Mouse (Mus musculus) embryonic facial prominence, embryonic 12.5 days (tissue): Measurements from ENCODE around the gene Nkg7. TPM values are rescaled to one million over a fixed set of nuclear protein-coding genes. Genes with fewer than 3 reads are reported as not detected.

Experiments used
- ATAC-seq: fragments of 200-750 bp; cut with Nextera tagmentation; 2 replicates; pipeline ENCODE4 v1.8.0; 2017; ENCODE audit not compliant: insufficient number of reproducible peaks, insufficient read depth, low FRiP score, low TSS enrichment
- H3K27ac ChIP-seq: fragments of 300-500 bp; sonication (generic); 2 replicates; pipeline ENCODE4 v1.5.1; 2016; ENCODE audit warnings: mild to moderate bottlenecking
- H3K27me3 ChIP-seq: fragments of 300-500 bp; sonication (generic); 2 replicates; pipeline ENCODE4 v1.6.1; 2016; ENCODE audit warnings: mild to moderate bottlenecking, moderate library complexity
- H3K36me3 ChIP-seq: fragments of 300-500 bp; sonication (generic); 2 replicates; pipeline ENCODE4 v1.6.1; 2016; ENCODE audit warnings: mild to moderate bottlenecking
- H3K4me1 ChIP-seq: fragments of 300-500 bp; sonication (generic); 2 replicates; pipeline ENCODE4 v1.6.1; 2016
- H3K4me2 ChIP-seq: fragments of 300-500 bp; sonication (generic); replicated peaks from 2 replicates; pipeline ENCODE4 v1.6.1; 2016; ENCODE audit warnings: mild to moderate bottlenecking, moderate library complexity
- H3K4me3 ChIP-seq: fragments of 300-500 bp; sonication (generic); 2 replicates; pipeline ENCODE4 v1.5.1; 2016; ENCODE audit warnings: mild to moderate bottlenecking
- H3K9ac ChIP-seq: fragments of 300-500 bp; sonication (generic); 2 replicates; pipeline ENCODE4 v1.6.1; 2016; ENCODE audit warnings: mild to moderate bottlenecking, moderate library complexity
- H3K9me3 ChIP-seq: fragments of 300-500 bp; sonication (generic); 2 replicates; pipeline ENCODE4 v1.6.1; 2016; ENCODE audit warnings: mild to moderate bottlenecking, moderate library complexity
- WGBS: fragments of 180-500 bp; shearing (Covaris S2); methylation state at CpG from one replicate; pipeline ENCODE4 v1.1.7; 2016; 5-methylcytosine and 5-hydroxymethylcytosine counted together
- polyA plus RNA-seq: library from polyadenylated mRNA; unstranded; fragments of >200 nt; fragmentation: Nextera tagmentation; extraction: Ambion mirVana; gene quantifications from 2 replicates; pipeline ENCODE4 v1.2.1, GENCODE M21; 2016

The Nkg7 gene
- polyA plus RNA-seq, 1 experiment from 2014 or later: 0.37 TPM

DNA sequence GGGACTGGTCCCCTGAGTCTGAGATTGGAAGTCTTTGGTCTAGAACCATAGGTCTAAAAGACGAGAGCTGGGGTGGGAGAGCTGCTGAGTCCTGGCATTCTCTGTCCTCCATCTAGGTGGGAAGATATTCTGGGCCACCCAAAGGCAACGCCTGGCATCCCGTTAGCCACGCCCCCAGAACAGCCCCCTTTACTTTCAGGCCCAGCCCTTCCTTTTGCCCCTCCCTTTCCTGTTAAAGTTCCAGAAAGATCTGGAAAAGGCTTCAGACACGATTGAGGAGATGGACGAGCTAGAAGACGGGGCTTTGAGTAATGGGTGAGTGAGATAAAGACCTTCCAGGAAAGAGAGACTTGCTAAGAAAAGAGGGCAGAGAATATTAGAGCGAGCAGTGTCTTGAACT lies 9.5 kb upstream of the Nkg7 start, which contains the start of gene Lim2:
Gene Lim2 (plus strand): TSS at position 265 of the 400 bp plus-strand sequence.
- no peaks in the 10 kb centered on the region for H3K9me3 ChIP-seq
- WGBS: 86% methylated on average over 8 of the region's 8 CpGs
- no peaks in the 10 kb centered on the region for H3K36me3 ChIP-seq
- H3K4me3 ChIP-seq: no peak within 1 kb of the TSS
- no peak within 1 kb of the TSS for H3K4me2 ChIP-seq
- ATAC-seq: no peak
- H3K27ac ChIP-seq: no peak within 1 kb of the TSS
- no peaks in the 10 kb centered on the region; the same call in 1 of the 2 replicates for H3K4me1 ChIP-seq
- H3K27me3 ChIP-seq: no peaks in the 10 kb centered on the region
- no peak within 1 kb of the TSS for H3K9ac ChIP-seq

DNA sequence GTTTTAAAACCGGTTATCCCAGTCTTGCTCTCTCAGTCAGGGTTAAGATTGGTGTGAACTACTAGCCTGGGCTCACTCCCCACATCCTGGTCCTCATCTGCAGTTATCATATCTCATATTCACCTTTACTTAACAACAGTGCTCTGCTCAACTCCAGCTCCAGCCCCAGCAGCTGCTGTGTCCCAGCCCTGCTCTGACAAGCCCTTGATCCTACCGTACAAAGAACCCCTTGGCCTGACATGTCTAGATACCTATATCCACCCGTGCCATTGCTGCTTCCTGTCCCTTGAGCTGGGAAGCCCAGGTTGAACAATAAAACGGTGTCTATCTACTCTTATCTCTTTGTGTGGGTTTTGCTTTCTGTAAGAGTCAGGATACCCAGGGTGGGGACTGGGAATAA lies 7.4 kb upstream of the Nkg7 start:
- 53% methylated on average over 4 of the region's 4 CpGs for WGBS
- Histone ChIP-seq H3K4me1 (no peaks in the 10 kb centered on the region), H3K9me3 (no peaks in the 10 kb centered on the region), H3K4me2 (no peak overlapping the region), H3K36me3 (no peaks in the 10 kb centered on the region), H3K4me3 (no peak overlapping the region), H3K9ac (no peak overlapping the region), H3K27ac (no peak overlapping the region), H3K27me3 (no peaks in the 10 kb centered on the region)
- ATAC-seq: no peak

- no peaks in the 10 kb centered on the region for H3K9me3 ChIP-seq
- H3K27ac ChIP-seq: no peak overlapping the region
- no peaks in the 10 kb centered on the region for H3K36me3 ChIP-seq
- H3K4me3 ChIP-seq: no peak overlapping the region
- ATAC-seq: no peak
- no peaks in the 10 kb centered on the region for H3K4me1 ChIP-seq
- H3K9ac ChIP-seq: no peak overlapping the region
- no peak overlapping the region for H3K4me2 ChIP-seq
- no peaks in the 10 kb centered on the region for H3K27me3 ChIP-seq
- 75% methylated on average over 4 of the region's 4 CpGs for WGBS
Observed at GRCm38 (mm10) chr7:43432891-43433290, 4.0 kb upstream of the Nkg7 start.

DNA sequence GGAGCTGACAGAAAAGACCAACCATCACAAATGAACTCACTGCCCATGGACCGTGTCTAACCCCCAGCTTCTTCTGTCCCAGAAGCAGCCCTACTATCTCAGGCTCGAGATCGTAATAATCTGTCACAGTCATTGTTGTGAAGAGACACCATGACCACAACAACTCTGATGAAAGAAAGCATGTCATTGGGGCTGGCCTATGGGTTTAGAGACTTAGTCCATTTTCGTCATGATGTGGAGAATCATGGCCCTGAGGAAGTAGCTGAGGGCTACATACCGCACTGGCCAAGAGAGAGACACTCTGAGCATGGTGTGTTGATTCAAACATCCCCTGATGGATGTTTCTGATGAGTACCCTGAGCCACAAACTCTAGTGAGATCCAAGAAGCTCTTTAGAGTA lies 2.2 kb upstream of the Nkg7 start:
- Histone ChIP-seq H3K27ac (no peak overlapping the region), H3K9ac (no peak overlapping the region), H3K4me3 (no peak overlapping the region), H3K4me2 (no peak overlapping the region), H3K27me3 (no peaks in the 10 kb centered on the region), H3K36me3 (no peaks in the 10 kb centered on the region), H3K4me1 (no peaks in the 10 kb centered on the region), H3K9me3 (no peaks in the 10 kb centered on the region)
- no peak for ATAC-seq
- 81% methylated on average over 5 of the region's 5 CpGs for WGBS

DNA sequence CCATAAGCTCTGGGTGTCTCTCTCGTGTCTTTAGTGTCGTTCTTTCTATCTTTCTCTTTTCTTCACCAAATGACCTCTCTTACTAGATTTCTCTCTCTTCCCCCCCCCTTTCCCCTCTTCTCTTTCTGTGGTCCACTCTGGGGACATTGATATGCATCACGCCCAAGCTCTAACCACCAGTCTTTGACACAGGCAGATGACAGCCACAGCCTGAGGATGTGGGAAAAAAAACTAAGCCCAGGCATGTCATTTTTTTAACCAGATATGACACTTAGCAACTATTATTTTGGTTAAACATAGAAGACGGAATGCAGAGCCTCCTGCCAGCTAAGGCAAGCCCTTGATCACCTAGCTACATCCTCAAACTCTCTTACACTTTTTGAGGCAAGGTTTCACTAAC lies 1.7 kb downstream of the Nkg7 start:
- H3K9ac ChIP-seq: no peak overlapping the region
- no peaks in the 10 kb centered on the region for H3K36me3 ChIP-seq
- H3K4me2 ChIP-seq: no peak overlapping the region
- no peaks in the 10 kb centered on the region for H3K27me3 ChIP-seq
- no peak overlapping the region for H3K27ac ChIP-seq
- 83% methylated on average over 4 of the region's 4 CpGs for WGBS
- no peaks in the 10 kb centered on the region; the same call in 1 of the 2 replicates for H3K4me1 ChIP-seq
- no peak for ATAC-seq
- H3K9me3 ChIP-seq: no peaks in the 10 kb centered on the region
- no peak overlapping the region for H3K4me3 ChIP-seq

GRCm38 (mm10) chr7:43440482-43440881 lies 3.6 kb downstream of the Nkg7 start, which contains the start of gene Cldnd2:
TSS of gene Cldnd2 (plus strand) at chr7:43440782.
- no peak within 1 kb of the TSS for H3K4me3 ChIP-seq
- ATAC-seq: no peak
- no peaks in the 10 kb centered on the region for H3K27me3 ChIP-seq
- no peak within 1 kb of the TSS for H3K27ac ChIP-seq
- H3K9ac ChIP-seq: no peak within 1 kb of the TSS
- H3K36me3 ChIP-seq: no peaks in the 10 kb centered on the region
- 85% methylated on average over 6 of the region's 6 CpGs for WGBS
- no peaks in the 10 kb centered on the region for H3K9me3 ChIP-seq
- peaks cover 9% of the 10 kb centered on the region for H3K4me1 ChIP-seq
- H3K4me2 ChIP-seq: no peak within 1 kb of the TSS

DNA sequence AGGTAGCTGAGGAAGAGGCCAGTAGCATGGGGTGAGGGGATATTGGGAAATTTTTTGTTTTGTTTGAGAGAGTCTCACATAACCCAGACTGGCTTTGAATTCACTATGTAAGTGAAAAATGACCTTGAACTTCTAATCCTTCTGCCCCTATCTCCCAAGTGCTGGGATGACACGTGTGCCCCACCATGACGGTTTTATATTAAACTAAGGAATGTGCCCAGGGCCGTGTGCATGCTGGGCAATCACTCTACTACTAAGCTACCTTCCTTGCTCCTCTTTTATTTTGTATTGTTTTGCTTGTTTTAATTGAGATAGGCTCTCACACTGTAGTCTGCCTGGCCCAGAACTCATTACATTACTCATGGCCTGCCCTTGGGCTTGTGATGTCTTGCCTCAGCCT lies 4.2 kb downstream of the Nkg7 start:
- Histone ChIP-seq H3K9ac (no peak overlapping the region), H3K4me3 (no peak overlapping the region), H3K27me3 (no peaks in the 10 kb centered on the region), H3K4me2 (no peak overlapping the region), H3K27ac (no peak overlapping the region), H3K4me1 (peaks cover 9% of the 10 kb centered on the region), H3K36me3 (no peaks in the 10 kb centered on the region), H3K9me3 (no peaks in the 10 kb centered on the region)
- no peak for ATAC-seq
- WGBS: 76% methylated on average over 3 of the region's 3 CpGs

GRCm38 (mm10) chr7:43442684-43443083 lies 5.8 kb downstream of the Nkg7 start:
- Histone ChIP-seq H3K4me3 (peak overlapping the region; percentile 45), H3K4me2 (peak overlapping the region; percentile 83), H3K27ac (peak overlapping the region; percentile 96), H3K9me3 (no peaks in the 10 kb centered on the region), H3K36me3 (no peaks in the 10 kb centered on the region), H3K9ac (peak overlapping the region; percentile 57), H3K27me3 (no peaks in the 10 kb centered on the region), H3K4me1 (peaks cover 9% of the 10 kb centered on the region)
- ATAC-seq: no peak
- WGBS: 9% methylated on average over 9 of the region's 9 CpGs

DNA sequence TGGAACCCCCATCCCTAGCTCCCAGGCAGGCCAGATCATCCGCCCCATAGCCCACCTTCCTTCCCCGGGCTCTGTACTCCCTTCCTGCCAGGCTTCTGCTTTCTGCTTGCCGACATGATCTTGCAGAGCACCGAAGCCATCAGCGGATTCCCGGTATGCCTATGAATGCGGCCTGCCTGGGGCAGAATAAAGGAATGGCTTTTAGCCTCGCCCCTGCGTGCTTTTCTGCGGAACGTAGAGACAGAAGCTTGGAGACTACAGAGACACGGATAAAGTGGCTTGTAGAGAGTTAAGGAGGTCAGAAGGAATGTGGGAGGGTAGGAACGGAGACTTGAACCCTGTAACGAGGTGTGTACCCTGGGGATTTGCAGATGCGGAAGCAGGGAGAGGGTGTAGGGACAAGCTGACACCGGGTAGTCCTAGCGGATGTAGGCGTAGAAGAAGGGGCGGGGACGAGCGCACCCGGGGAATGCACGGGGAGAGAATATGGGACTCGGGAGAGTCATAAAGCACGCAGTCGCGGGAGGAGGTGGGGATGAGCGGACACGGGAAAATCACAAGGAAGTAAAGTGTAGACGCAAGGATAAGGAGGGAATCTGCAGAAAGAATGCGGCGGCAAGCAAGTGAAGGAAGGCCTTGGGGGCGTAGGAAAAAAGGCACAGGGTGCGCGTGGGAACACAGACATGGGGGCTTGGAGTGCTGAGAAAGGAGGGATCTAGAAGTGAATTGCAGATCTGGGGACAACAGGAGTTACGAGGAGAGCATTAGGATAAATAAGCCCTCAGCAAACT lies 6.4 kb downstream of the Nkg7 start:
- H3K9me3 ChIP-seq: no peaks in the 10 kb centered on the region
- no peaks in the 10 kb centered on the region for H3K27me3 ChIP-seq
- H3K4me2 ChIP-seq: peak overlapping the region; percentile 83
- peak overlapping the region; percentile 57 for H3K9ac ChIP-seq
- H3K4me1 ChIP-seq: peaks cover 9% of the 10 kb centered on the region
- peak; percentile 82 for ATAC-seq
- peak overlapping the region; percentile 45 for H3K4me3 ChIP-seq
- H3K36me3 ChIP-seq: no peaks in the 10 kb centered on the region
- WGBS: 1% methylated on average over 36 of the region's 36 CpGs
- peak overlapping the region; percentile 96 for H3K27ac ChIP-seq

GRCm38 (mm10) chr7:43443917-43444293 lies 7.0 kb downstream of the Nkg7 start, which contains the start of the genes Etfb and Gm45233:
TSS of gene Etfb (plus strand) at chr7:43444083.
TSS of gene Gm45233 (plus strand) at chr7:43444128.
- peak within 1 kb of the TSS; percentile 96 for H3K27ac ChIP-seq
- H3K4me3 ChIP-seq: peak within 1 kb of the TSS; percentile 45
- ATAC-seq: peak; percentile 96
- peak within 1 kb of the TSS; percentile 83 for H3K4me2 ChIP-seq
- H3K36me3 ChIP-seq: no peaks in the 10 kb centered on the region
- H3K9ac ChIP-seq: peak within 1 kb of the TSS; percentile 57
- H3K9me3 ChIP-seq: no peaks in the 10 kb centered on the region
- under 1% methylated on average over 27 of the region's 27 CpGs for WGBS
- no peaks in the 10 kb centered on the region for H3K27me3 ChIP-seq
- peaks cover 9% of the 10 kb centered on the region for H3K4me1 ChIP-seq

GRCm38 (mm10) chr7:43447801-43448200 lies 10.9 kb downstream of the Nkg7 start:
- H3K4me1 ChIP-seq: peaks cover 9% of the 10 kb centered on the region
- H3K4me2 ChIP-seq: no peak overlapping the region
- H3K36me3 ChIP-seq: peaks cover 11% of the 10 kb centered on the region
- no peak overlapping the region for H3K27ac ChIP-seq
- no peak overlapping the region for H3K4me3 ChIP-seq
- WGBS: 92% methylated on average over 4 of the region's 4 CpGs
- ATAC-seq: no peak
- no peaks in the 10 kb centered on the region for H3K9me3 ChIP-seq
- no peaks in the 10 kb centered on the region for H3K27me3 ChIP-seq
- H3K9ac ChIP-seq: no peak overlapping the region

DNA sequence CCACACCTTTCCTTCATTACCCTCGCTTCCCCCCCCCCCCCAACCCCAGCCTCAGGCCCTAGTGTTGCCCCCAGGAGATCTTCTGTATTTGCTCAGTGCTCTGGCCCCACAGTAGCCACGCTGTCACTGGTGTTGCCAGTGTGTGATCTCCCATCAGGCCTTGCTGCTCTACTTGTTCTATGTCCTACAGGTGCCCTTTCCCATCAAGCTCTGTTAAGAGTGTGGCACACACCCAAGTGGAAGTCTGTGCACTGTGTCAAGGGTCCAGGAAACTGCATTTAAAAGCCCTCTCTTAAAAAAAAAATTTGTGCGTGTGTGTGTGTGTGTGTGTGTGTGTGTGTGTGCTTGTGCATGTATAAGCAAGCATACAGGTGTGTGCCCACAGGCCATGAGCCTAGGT lies 11.4 kb downstream of the Nkg7 start:
- ATAC-seq: no peak
- H3K9ac ChIP-seq: no peak overlapping the region
- H3K9me3 ChIP-seq: no peaks in the 10 kb centered on the region
- H3K4me3 ChIP-seq: no peak overlapping the region
- no peaks in the 10 kb centered on the region for H3K27me3 ChIP-seq
- H3K4me1 ChIP-seq: peaks cover 9% of the 10 kb centered on the region
- H3K27ac ChIP-seq: no peak overlapping the region
- no peak overlapping the region for H3K4me2 ChIP-seq
- H3K36me3 ChIP-seq: peaks cover 15% of the 10 kb centered on the region
- 89% methylated on average over 2 of the region's 3 CpGs for WGBS
